Mouse (Mus musculus): ENCODE measurements around the gene Nedd4.
"Not testable (repeated sequence)": the region's sequence is repeated elsewhere in the genome, so short reads cannot be mapped to it uniquely, and the experiment has no call there.

Nedd4 gene

GRCm38 (mm10) chr9:72661895-72662661 lies at the start of gene Nedd4:
Gene Nedd4, plus strand, starts transcription at chr9:72662346.
- DNase-seq (ENCODE audit: extremely low spot score) = peak; percentile 99

- DNase-seq (ENCODE audit: extremely low spot score) = no peak
Measured at GRCm38 (mm10) chr9:72613884-72614283, 48.3 kb upstream of the Nedd4 start.

GRCm38 (mm10) chr9:72614786-72615480 lies 47.2 kb upstream of the Nedd4 start:
- no peak for DNase-seq (ENCODE audit: extremely low spot score)

- no peak for DNase-seq (ENCODE audit: extremely low spot score)
Measured at GRCm38 (mm10) chr9:72618037-72618436, 44.1 kb upstream of the Nedd4 start.

GRCm38 (mm10) chr9:72623605-72624004 lies 38.5 kb upstream of the Nedd4 start:
- DNase-seq (ENCODE audit: extremely low spot score) = no peak

GRCm38 (mm10) chr9:72627598-72627997 lies 34.5 kb upstream of the Nedd4 start:
- DNase-seq (ENCODE audit: extremely low spot score) = no peak

GRCm38 (mm10) chr9:72628591-72628990 lies 33.6 kb upstream of the Nedd4 start:
- no peak for DNase-seq (ENCODE audit: extremely low spot score)

GRCm38 (mm10) chr9:72632198-72632597 lies 29.9 kb upstream of the Nedd4 start:
- no peak for DNase-seq (ENCODE audit: extremely low spot score)

GRCm38 (mm10) chr9:72635134-72635533 lies 27.0 kb upstream of the Nedd4 start:
- DNase-seq (ENCODE audit: extremely low spot score) = no peak

GRCm38 (mm10) chr9:72636547-72636946 lies 25.6 kb upstream of the Nedd4 start:
- no peak for DNase-seq (ENCODE audit: extremely low spot score)

GRCm38 (mm10) chr9:72637243-72637642 lies 24.9 kb upstream of the Nedd4 start:
- no peak for DNase-seq (ENCODE audit: extremely low spot score)

GRCm38 (mm10) chr9:72638951-72639842 lies 22.9 kb upstream of the Nedd4 start:
- DNase-seq (ENCODE audit: extremely low spot score) = peak; percentile 78

- DNase-seq (ENCODE audit: extremely low spot score) = peak; percentile 93
Measured at GRCm38 (mm10) chr9:72639843-72640621, 22.1 kb upstream of the Nedd4 start.

GRCm38 (mm10) chr9:72640642-72641041 lies 21.5 kb upstream of the Nedd4 start:
- no peak for DNase-seq (ENCODE audit: extremely low spot score)

- DNase-seq (ENCODE audit: extremely low spot score) = no peak
Measured at GRCm38 (mm10) chr9:72641093-72641680, 21.0 kb upstream of the Nedd4 start.

GRCm38 (mm10) chr9:72642756-72643447 lies 19.2 kb upstream of the Nedd4 start:
- not testable (repeated sequence) for DNase-seq (ENCODE audit: extremely low spot score)

GRCm38 (mm10) chr9:72643651-72644417 lies 18.3 kb upstream of the Nedd4 start:
- DNase-seq (ENCODE audit: extremely low spot score) = no peak

GRCm38 (mm10) chr9:72644418-72645110 lies 17.6 kb upstream of the Nedd4 start:
- DNase-seq (ENCODE audit: extremely low spot score) = no peak

GRCm38 (mm10) chr9:72649781-72650180 lies 12.4 kb upstream of the Nedd4 start:
- DNase-seq (ENCODE audit: extremely low spot score) = no peak
